Mouse (Mus musculus) CD8-positive naive resting alpha-beta T cell, adult 2 months (primary cell): Measurements from ENCODE around the gene Pak6.

ENCODE experiments used
- DNase-seq, 2 experiments: peaks; one replicate each; pipeline ENCODE4 v3.0.0; 2022; ENCODE audit warnings: low read depth in 2 of 2, low spot score in 2 of 2

The Pak6 gene

DNA sequence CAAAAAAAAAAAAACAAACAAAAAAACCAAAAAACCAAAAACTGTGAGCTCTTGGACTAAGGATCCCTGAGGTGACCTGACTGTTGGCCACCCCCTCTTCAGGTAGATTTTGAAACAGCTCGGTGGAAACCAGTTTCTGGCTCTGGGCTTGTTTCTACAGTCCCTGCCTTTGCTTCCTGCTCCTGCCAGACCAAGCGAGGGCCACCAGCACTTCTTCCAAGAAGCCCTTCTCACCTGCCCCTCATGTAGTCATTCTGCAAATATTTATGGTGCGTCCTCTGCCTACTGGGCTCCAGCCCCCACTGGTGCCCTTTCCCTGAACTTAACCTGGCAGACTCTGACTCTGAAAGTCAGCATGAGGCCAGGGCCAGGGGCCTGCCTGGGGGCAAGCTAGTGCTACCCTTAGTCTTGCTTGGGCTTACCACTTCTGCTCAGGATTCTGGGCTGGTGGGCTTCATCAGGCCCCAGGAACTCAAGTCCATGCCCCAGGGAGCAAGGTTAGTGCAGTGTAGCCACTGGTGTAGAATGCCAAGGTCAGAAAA lies 1.9 kb downstream of the Pak6 start:
- no peak for DNase-seq

DNA sequence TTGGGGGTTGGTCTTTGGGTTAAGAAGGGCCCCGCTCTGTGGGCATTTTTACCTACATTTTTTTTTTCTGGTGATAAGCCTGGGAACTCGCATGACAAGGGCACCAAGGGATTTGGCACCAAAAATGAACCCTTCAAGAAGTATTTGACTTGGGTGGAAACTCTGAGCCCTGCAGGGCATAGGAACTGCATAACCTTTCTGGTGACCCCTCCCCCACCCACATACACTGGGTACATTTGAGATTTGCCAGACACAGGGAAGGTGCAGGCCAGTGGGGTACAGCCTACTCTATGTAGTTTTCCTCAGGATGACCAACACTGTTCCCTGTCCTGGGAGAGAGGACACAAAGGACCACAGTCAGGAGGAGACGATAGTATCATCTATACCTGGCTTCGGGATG lies 2.5 kb downstream of the Pak6 start:
- no peak for DNase-seq

DNA sequence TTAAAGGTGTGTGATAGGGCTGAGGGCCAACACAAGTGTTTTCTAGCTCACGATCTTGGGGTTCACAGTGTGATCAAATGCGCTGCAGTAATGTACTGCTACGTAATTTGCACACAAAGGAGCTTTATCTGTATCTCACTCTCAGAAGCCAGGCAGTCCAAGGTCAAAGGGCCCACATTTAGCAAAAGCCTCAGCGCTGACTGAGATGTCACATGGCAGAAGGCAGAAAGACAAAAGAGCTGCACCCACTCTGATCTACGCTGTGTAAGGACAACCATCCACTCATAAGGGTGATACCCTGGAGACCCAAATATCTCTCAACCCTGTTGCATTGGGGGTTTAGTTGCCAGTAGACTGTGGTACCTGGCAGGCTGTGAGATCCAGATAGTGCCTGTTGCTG lies 4.1 kb downstream of the Pak6 start:
- no peak for DNase-seq

DNA sequence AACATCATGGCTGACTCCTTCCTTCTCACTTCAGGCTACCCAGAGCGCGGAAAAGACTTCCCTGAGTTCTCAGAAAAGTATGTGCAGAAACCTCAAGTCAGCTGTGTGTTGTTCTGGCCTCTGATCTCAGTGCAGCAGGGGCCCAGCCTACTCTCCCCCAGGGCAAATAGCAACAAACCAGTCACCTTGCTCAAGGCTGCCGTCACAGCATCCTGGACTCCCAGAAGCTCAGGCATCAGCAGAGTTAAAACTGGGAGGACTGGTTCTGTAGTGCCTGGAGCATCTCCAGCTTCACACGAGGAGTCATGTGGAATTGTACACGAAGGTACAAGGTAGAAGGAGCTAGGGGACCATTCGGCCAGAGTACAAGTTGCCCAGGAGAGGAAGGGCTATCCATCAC lies 6.1 kb downstream of the Pak6 start:
- DNase-seq, result no peak

DNA sequence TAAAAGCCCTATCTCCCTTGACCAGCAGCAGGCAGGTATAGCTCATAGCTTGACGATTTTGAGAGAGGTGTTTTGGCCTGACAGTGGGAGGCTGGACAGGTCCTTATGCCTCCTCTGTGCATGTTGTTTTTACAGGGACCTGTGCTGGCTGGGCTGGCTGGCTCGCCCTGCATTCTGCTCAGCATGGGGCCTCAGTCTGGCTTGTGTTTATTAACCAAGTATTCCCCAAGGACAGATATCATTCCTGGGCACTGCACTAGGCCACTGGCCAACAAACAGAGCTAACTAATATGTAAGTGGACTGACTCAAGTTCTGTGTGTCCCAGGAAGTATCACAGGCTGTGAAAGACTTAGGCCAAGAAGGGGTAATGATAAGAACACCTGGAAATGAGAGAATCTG lies 6.7 kb downstream of the Pak6 start:
- no peak for DNase-seq

DNA sequence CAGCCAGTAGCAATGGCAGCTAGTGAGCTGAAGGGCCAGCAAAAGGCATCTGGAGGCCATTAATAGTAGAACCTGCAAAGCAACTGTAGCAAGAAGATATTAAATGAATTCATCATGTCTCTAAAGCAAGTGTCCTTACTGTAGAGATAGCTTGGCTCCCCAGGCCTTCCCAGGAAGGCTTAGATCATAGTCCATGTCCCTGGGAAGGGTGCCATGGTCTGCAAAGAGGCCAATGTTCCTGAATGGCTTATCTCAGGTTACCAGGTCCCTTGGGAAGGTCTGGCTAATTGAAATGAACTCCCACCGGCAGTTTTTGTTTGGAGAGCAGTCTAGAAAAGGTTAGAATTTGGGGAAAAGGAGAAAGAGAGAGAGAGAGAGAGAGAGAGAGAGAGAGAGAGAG lies 8.6 kb downstream of the Pak6 start:
- no peak for DNase-seq

DNA sequence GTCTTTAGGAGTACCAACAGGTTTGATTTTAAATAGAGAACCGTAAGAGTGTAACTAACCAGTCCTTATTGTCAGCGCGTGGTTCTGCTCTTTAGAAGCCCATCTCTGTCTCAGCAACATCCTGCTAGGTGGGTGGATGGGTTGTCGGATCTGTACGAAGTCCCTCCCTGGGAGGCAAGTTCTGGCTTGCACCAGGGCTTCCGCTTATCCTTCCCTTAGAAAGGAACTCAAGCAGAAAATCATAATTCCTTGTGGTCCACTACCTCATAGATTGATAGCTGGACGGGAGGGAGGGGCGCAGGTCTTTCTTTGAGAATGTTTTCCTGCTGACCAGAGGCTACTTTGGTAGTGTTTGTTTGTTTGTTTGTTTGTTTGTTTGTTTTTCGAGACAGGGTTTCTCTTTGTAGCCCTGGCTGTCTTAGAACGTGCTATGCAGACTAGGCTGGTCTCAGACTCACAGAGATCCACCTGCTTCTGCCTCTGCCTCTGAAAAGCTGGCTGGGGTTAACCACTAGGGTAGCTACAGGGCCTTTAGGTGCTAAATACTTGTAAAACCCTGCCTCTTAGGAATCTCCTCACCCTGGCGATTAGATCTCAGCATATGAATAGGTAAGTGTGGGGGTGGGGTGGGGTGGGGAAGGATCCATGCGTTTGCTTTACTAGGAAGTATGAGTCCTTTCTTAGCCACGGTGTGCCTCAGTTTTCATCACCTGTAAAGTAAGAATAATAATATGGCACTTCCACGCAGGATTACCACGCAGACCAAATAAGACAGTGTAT lies 10.8 kb downstream of the Pak6 start:
- no peak for DNase-seq

DNA sequence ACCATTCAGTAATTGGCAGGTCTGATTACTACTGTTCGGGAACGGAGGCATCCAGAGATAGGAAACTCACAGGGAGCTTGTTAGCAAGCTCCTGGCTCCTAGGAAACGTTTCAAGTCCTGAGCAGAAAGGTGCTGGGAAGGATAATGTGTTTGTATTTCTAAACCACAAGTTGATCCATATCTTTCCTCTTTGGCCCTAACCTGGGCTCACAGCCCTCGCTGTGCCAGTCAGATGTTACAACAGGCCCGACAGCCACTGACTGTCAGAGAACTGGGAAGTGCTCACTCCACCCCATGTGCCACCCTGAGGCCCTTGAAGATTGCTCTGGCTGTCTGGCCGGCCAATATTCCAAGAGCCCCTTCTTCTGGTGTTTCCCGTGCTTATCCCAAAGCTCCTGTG lies 11.4 kb downstream of the Pak6 start:
- no peak for DNase-seq

DNA sequence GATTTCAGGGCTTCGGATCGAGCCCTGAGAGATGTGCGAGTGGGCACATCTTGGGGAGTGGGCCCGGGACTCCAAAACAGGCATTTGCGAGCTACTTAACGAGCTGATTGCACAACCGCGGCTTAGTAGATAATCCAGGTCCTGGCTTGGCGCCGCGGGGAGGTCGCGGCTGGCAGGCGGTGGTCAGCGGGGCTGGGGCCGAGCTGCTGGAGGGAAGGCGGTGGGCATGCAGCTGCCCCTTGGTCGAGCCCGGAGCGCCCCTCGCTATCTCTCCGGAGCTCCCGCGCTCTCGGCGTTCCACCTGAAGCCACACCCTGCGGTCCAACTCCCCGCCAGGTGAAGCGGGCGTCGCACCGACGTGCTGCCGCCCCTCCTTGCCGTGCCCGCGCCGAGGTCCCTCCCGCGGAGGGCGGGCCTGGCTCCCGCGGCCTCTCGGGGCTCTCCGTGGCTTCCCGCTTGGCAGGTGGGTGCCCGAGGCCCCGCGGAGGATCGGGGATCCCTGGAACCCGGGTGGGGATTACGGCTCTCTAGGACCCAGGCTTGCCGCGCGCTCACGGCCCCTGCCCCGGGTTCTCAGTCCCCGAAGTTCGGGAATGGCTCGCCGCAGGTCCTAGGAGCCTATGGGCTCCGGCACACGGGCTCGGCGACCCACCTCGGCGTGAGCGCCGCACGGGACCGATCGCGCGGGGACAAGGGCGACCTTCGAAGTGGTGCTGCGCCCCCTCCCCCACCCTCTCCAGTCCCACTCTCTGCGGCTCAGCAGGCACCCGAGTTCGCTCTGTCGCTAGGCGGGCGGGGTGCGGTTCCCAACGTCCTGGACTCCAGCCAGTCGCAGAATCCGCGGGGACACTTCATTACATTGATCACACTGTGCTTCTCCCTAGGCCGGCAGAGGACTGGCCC lies 14.0 kb downstream of the Pak6 start:
- no peak for DNase-seq

DNA sequence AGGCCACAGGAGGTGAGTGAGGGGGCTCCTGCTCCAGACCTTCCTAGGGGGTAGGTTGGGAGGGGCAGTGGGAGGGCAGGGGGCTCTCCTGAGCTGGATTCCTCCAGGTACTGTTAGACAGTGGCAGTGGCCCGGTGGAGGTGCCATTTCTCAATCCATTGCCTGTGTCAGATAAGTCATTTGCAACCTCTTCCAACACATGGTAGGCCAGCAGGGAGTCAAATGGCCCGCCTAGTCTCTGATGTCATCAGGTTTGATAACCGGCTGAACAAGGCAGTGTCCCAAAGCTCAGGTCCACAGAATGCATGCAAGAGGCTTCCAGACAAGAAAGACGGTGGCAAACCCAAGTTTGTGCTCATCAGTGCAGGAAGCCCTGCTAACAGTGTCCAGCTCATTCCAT lies 14.7 kb downstream of the Pak6 start:
- no peak for DNase-seq

DNA sequence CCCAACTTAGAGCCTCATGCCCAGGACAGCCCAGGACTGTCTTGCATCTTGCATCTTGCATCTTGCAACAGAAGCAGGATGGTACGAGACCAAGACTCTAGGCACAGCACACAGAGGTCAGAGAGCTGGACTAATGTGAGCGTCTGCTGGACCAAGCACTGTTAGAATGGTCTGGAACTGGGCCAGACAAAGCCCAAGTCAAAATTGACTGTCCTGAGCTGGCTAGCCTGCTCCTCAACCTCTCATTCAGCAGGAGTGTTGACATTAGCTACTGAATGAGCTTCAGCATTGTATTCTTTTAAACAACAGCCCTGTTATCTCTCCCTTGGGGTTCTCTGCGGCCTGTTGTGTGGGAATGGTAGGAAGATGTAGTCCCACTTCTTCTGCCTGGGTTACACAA lies 16.5 kb downstream of the Pak6 start:
- DNase-seq, result no peak

DNA sequence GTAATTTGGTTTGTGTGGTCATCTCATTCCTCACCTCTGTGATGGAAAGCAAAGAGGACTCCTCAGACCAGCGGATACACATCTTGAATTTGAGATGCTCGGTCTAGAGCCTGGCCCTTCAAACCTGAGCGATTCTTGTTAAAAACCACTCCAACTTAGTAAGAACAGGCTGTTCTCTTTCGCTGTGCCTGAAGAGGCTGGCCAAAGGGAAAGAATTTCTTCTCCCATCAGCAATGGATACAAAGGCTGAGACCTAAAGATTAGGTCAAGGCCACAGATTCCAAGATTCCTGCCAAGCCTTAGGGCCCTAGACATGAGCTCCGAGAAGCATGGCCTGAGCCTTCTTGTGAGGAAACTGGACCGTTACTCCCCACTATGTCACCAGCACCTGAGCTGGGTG lies 17.8 kb downstream of the Pak6 start:
- no peak for DNase-seq

DNA sequence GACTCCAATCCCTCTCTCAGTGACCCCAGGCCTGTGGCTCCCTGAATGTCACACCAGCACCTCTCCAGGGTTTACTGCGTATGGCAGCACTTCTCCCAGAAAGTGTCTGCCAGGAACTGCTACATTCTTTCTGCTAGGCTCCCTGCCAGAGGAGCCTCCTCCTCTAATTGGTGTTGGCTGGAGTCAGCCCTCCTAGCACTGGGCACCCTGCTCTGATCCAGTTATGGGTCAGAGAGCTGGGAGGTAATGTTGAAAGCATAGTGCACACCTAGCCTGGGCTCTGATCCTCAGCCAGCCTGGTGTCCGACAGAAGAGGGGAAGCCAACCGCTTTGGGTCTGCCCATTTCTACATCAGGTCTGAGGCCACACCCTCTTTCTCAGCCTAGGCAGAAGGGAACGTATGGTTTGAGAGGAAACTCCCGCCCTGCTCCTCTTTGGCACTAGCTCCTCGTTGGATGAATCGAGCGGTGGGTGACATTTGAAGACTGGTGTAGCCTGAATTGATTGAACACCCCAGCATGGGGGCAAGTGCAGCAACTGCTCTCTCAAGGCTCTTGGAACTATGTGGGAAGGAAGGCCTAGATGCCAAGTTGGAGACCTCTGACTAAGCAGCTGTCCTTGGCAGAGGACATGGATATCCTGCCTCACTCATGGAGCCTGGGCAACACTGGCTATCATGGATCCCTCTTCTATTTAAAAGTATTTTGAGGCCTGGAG lies 19.6 kb downstream of the Pak6 start:
- DNase-seq, result no peak

DNA sequence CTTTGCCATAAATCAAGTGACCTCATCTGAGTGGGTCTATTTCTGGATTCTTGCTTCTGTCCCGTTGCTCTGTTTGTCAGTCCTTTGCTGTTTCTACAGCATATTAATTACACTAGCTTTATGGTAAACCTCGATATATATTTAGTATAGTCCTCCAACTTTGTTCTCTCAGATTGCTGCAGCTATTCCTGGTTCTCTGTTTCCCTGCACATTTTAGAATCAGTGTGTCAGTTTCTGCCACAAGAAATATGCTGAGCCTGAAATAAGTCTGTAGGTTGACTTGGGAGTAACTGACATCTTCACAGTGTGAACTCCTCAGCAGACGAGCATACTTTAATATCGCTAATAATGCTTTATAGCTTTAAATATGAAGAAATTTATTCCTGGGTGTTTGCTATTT lies 22.0 kb downstream of the Pak6 start:
- no peak for DNase-seq

DNA sequence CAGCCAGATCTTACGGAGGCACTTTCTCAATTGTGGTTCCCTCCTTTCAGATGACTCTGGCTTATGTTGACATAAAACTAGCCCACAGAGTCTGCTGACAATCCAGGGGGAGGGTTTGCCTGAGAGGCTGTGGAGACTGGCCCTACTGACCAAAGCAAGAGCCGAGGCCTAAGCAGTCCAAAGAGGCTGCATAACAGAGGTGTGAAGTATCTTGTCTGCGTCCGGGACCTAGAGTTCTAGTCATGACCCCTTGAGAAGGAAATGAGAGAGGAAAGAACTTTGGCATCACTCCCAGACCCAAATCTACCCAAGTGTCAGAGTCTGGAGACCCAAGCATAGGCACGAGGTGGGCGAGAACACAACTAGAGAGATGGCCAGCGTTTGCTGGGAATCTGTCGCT lies 23.6 kb downstream of the Pak6 start:
- no peak for DNase-seq

DNA sequence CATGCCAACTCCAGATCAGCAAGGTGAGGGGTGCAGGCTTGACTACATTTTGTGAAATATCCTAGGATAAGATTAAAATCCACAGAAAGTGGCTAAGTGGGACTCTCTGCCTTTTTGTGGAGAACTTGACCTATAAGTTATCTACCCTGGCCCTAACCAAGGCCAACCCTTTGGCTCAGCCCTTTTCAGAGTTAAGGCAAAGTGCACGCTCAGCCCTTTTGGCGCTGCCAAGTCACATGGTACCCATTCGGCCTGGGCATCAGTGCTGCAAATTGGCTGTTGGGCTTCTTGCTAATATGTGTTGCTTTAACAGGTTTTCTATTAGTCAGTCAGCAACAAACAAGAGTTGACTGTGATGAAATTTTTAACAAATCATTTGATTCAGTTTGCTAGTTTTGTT lies 24.7 kb downstream of the Pak6 start:
- no peak for DNase-seq

DNA sequence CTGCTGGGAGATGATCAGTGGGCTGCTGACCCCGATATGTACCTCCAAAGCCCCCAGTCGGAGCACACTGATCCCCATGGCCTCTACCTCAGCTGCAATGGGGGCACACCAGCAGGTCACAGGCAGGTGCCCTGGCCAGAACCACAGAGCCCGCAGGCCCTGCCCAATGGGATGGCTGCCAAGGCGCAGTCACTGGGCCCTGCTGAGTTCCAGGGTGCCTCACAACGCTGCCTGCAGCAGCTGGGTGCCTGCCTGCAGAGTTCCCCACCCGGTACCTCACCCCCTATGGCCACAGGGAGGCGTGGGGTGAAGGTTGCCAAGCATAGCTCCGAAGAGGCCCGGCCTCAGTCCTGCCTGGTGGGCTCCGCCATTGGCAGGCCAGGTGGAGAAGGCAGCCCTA lies 26.8 kb downstream of the Pak6 start:
- no peak for DNase-seq

DNA sequence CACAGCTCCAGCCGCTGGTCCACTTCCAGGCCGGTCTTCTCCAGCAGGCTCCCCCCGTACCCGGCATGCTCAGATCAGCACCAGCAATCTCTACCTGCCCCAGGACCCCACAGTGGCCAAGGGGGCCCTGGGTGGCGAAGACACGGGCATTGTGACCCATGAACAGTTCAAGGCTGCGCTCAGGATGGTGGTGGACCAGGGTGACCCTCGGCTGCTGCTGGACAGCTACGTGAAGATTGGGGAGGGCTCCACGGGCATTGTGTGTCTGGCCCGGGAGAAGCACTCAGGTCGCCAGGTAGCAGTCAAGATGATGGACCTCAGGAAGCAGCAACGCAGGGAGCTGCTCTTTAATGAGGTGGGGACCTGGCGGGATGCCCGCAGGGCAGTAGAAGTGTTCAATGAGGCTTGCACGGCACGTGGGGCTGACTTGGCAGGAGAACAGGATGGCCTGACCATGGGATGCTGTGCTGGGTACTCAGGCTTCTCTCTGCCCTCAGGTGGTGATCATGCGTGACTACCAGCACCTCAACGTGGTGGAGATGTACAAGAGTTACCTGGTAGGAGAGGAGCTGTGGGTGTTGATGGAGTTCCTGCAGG lies 30.4 kb downstream of the Pak6 start:
- no peak for DNase-seq

DNA sequence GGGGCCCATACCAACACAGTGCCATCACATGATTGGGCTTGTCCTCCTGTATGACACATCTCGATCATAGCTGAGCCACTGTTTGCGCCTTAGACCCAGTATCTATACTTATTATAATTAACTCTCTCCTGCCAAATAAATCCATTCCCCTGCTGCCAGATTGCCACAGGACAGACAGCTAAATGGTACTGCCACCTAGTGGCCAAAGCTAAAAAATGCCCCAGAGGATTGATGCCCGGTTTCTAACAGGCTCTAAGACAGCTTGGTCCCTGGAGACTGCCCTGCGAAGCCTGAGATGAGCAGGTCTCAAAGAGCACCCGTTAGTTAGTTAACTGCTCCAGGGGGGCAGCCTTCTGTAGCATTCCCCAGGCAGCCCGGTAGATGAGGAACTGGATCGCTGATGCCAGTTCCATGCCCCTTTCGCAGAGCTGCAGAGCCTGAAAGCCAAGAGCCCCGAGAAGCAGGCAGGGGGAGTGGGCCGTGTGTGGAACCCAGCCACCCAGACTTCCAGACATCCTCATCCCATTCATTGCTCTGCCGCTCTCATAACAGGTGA lies 32.7 kb downstream of the Pak6 start:
- DNase-seq, result peak; percentile 38 to 66

DNA sequence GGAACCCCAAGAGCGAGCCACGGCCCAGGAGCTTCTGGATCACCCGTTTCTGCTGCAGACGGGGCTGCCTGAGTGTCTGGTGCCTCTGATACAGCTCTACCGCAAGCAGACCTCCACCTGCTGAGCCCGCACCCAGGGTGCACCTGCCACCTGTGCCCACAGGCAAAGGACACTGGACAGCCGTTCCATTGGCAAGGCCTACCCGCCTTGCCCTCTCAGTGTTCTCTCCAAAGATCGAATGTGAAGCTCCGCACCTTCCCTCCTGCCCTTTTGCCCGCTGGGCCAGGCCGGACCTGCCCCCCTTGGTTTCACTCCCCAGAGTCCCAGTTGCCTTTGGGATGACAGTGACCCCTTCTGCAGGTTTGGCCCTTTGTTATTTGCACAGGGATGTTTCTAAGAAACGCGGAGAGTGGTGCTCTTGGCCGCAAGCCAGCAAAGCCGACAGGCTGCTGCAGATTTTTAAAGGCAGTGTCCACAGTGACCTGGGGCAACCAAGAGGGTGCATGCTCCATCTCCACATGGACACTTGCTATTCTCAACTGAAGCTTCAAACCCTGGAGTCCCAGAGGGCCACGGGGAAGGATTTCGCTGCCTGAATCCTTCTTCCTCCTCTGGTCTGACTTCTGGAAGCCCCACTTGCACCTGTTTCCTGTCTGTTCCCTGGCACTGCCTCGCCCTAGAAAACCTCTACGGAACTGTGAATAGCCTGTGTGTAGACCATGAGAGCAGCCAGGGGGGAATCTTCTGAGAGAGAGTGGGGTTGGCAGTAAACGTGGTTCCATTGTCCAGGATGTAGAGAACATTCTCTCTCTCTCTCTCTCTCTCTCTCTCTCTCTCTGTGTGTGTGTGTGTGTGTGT lies 33.6 kb downstream of the Pak6 start:
- DNase-seq, result no peak
